Mouse (Mus musculus) CH12.LX (cell line): ENCODE results near the gene Pax5. TPM values are rescaled to one million over a fixed set of nuclear protein-coding genes. Genes with fewer than 3 reads are reported as not detected.

Experiments
- DNase-seq: peaks from one replicate; pipeline ENCODE4 v3.0.0-alpha.2; 2013; ENCODE audit errors: extremely low read depth
- H3K27ac ChIP-seq: 2 replicates; pipeline ENCODE4 v1.5.1; 2012; ENCODE audit warnings: low read depth, mild to moderate bottlenecking, control low read depth, moderate library complexity; ENCODE audit not compliant: insufficient read depth
- H3K27me3 ChIP-seq: replicated peaks from 2 replicates; pipeline ENCODE3; 2012; ENCODE audit warnings: inconsistent platforms
- H3K36me3 ChIP-seq, 2 experiments: replicated peaks in 1 of 2; 2 replicates each; pipeline versions ENCODE3 to v1.6.1; 2012; ENCODE audit warnings: inconsistent platforms in 1 of 2, low read length in 1 of 2, mild to moderate bottlenecking in 1 of 2, mixed read lengths in 1 of 2, moderate library complexity in 1 of 2; ENCODE audit not compliant: control insufficient read depth in 1 of 2, insufficient read depth in 1 of 2
- H3K4me1 ChIP-seq, 2 experiments: 2 replicates each; pipeline ENCODE4 v1.6.1; 2012; ENCODE audit warnings: inconsistent platforms in 1 of 2, moderate library complexity in 1 of 2; ENCODE audit not compliant: insufficient read depth in 2 of 2, control insufficient read depth in 1 of 2
- H3K4me2 ChIP-seq: 2 replicates; pipeline ENCODE4 v1.6.1; 2012; ENCODE audit warnings: low read depth, mild to moderate bottlenecking, control low read depth; ENCODE audit not compliant: poor library complexity, insufficient read depth, severe bottlenecking
- H3K4me3 ChIP-seq, 3 experiments: fragments of 150-350 bp in 1 of 3; sonication (generic) in 1 of 3; replicated peaks in 1 of 3; 2 replicates each; pipeline versions ENCODE3 to v1.5.1; 2011 to 2012; ENCODE audit warnings: low read depth in 2 of 3, low read length in 2 of 3, mild to moderate bottlenecking in 2 of 3, moderate library complexity in 2 of 3, control low read depth in 1 of 3, improper control_type of control experiment in 1 of 3, inconsistent platforms in 1 of 3, mixed read lengths in 1 of 3; ENCODE audit not compliant: poor library complexity in 1 of 3
- H3K79me2 ChIP-seq: replicated peaks from 2 replicates; pipeline ENCODE4 v1.6.1; 2012; ENCODE audit warnings: mild to moderate bottlenecking, moderate library complexity; ENCODE audit not compliant: control insufficient read depth, poor library complexity, insufficient read depth, severe bottlenecking; ENCODE audit errors: extremely low read depth
- H3K9ac ChIP-seq: 2 replicates; pipeline ENCODE4 v1.6.1; 2012; ENCODE audit warnings: low read depth, mild to moderate bottlenecking, control low read depth, moderate library complexity; ENCODE audit not compliant: insufficient read depth
- H3K9me3 ChIP-seq: replicated peaks from 2 replicates; pipeline ENCODE3; 2012; ENCODE audit warnings: low read length, inconsistent platforms, mixed read lengths
- BHLHE40 ChIP-seq: IDR thresholded peaks from 2 replicates; pipeline ENCODE4 v1.6.1; 2011; ENCODE audit warnings: mild to moderate bottlenecking, low read depth, low read length, improper control_type of control experiment
- CHD1 ChIP-seq: IDR thresholded peaks from 2 replicates; pipeline ENCODE4 v1.6.1; 2012; ENCODE audit warnings: low read depth, low read length, improper control_type of control experiment, inconsistent platforms
- CHD2 ChIP-seq: IDR thresholded peaks from 2 replicates; pipeline ENCODE4 v1.6.1; 2011; ENCODE audit warnings: low read length, improper control_type of control experiment
- CTCF ChIP-seq, 2 experiments: IDR thresholded peaks in 1 of 2; conservative IDR thresholded peaks in 1 of 2; 2 replicates each; pipeline ENCODE4 v1.5.1; 2011 to 2012; ENCODE audit warnings: low read depth in 2 of 2, low read length in 2 of 2, improper control_type of control experiment in 1 of 2, inconsistent platforms in 1 of 2, mild to moderate bottlenecking in 1 of 2, moderate library complexity in 1 of 2
- E2F4 ChIP-seq: IDR thresholded peaks from 2 replicates; pipeline ENCODE4 v1.6.1; 2011; ENCODE audit warnings: low read depth, low read length, improper control_type of control experiment; ENCODE audit not compliant: insufficient replicate concordance
- ELF1 ChIP-seq: IDR thresholded peaks from 2 replicates; pipeline ENCODE4 v1.6.1; 2014; ENCODE audit warnings: low read depth, mild to moderate bottlenecking, inconsistent platforms, low read length, improper control_type of control experiment
- EP300 ChIP-seq: IDR thresholded peaks from 2 replicates; pipeline ENCODE4 v1.6.1; 2011; ENCODE audit warnings: low read length, improper control_type of control experiment
- ETS1 ChIP-seq: conservative IDR thresholded peaks from 2 replicates; pipeline ENCODE4 v1.6.1; 2012; ENCODE audit warnings: low read depth, mild to moderate bottlenecking, inconsistent platforms, low read length, improper control_type of control experiment, moderate library complexity
- GABPA ChIP-seq: IDR thresholded peaks from 2 replicates; pipeline ENCODE4 v1.6.1; 2012; ENCODE audit warnings: low read depth, low read length, improper control_type of control experiment, inconsistent platforms; ENCODE audit not compliant: insufficient replicate concordance
- HCFC1 ChIP-seq: IDR thresholded peaks from 2 replicates; pipeline ENCODE4 v1.6.1; 2012; ENCODE audit warnings: low read depth, mild to moderate bottlenecking, inconsistent platforms, low read length, improper control_type of control experiment
- IRF4 ChIP-seq: IDR thresholded peaks from 2 replicates; pipeline ENCODE4 v1.6.1; 2014; ENCODE audit warnings: low read depth, mild to moderate bottlenecking, inconsistent platforms, low read length, improper control_type of control experiment
- JUN ChIP-seq: IDR thresholded peaks from 2 replicates; pipeline ENCODE4 v1.6.1; 2011; ENCODE audit warnings: low read depth, mild to moderate bottlenecking, low read length, improper control_type of control experiment, moderate library complexity; ENCODE audit not compliant: insufficient read depth
- JUND ChIP-seq: conservative IDR thresholded peaks from 2 replicates; pipeline ENCODE4 v1.6.1; 2011; ENCODE audit warnings: low read depth, low read length, improper control_type of control experiment
- KAT2A ChIP-seq: IDR thresholded peaks from 2 replicates; pipeline ENCODE4 v1.6.1; 2012; ENCODE audit warnings: low read length, improper control_type of control experiment, inconsistent platforms; ENCODE audit not compliant: insufficient replicate concordance
- MAFK ChIP-seq: IDR thresholded peaks from 2 replicates; pipeline ENCODE4 v1.6.1; 2011; ENCODE audit warnings: low read length, improper control_type of control experiment; ENCODE audit not compliant: insufficient replicate concordance
- MAX ChIP-seq: IDR thresholded peaks from 2 replicates; pipeline ENCODE4 v1.6.1; 2011; ENCODE audit warnings: low read length, improper control_type of control experiment
- MAZ ChIP-seq: IDR thresholded peaks from 2 replicates; pipeline ENCODE4 v1.6.1; 2012; ENCODE audit warnings: low read depth, mild to moderate bottlenecking, inconsistent platforms, low read length, improper control_type of control experiment, moderate library complexity
- MEF2A ChIP-seq: IDR thresholded peaks from 2 replicates; pipeline ENCODE4 v1.6.1; 2014; ENCODE audit warnings: low read depth, mild to moderate bottlenecking, inconsistent platforms, low read length, improper control_type of control experiment, borderline replicate concordance
- MXI1 ChIP-seq: IDR thresholded peaks from 2 replicates; pipeline ENCODE4 v1.6.1; 2011; ENCODE audit warnings: mild to moderate bottlenecking, low read depth, low read length, improper control_type of control experiment
- MYC ChIP-seq: IDR thresholded peaks from 2 replicates; pipeline ENCODE4 v1.6.1; 2011; ENCODE audit warnings: low read depth, mild to moderate bottlenecking, improper control_type of control experiment, low read length
- NELFE ChIP-seq: IDR thresholded peaks from 2 replicates; pipeline ENCODE4 v1.6.1; 2011; ENCODE audit warnings: low read depth, low read length, improper control_type of control experiment
- NRF1 ChIP-seq: IDR thresholded peaks from 2 replicates; pipeline ENCODE4 v1.6.1; 2014; ENCODE audit warnings: low read depth, mild to moderate bottlenecking, inconsistent platforms, low read length, improper control_type of control experiment, moderate library complexity
- PAX5 ChIP-seq: IDR thresholded peaks from 2 replicates; pipeline ENCODE4 v1.6.1; 2012; ENCODE audit warnings: low read length, inconsistent platforms, mixed read lengths
- POLR2A ChIP-seq: IDR thresholded peaks from 2 replicates; pipeline ENCODE4 v1.6.1; 2011; ENCODE audit warnings: low read depth, mild to moderate bottlenecking, improper control_type of control experiment, low read length
- POLR2AphosphoS2 ChIP-seq: IDR thresholded peaks from 2 replicates; pipeline ENCODE4 v1.6.1; 2011; ENCODE audit warnings: low read depth, low read length, improper control_type of control experiment
- RAD21 ChIP-seq: IDR thresholded peaks from 2 replicates; pipeline ENCODE4 v1.6.1; 2011; ENCODE audit warnings: low read depth, mild to moderate bottlenecking, low read length, improper control_type of control experiment, moderate library complexity
- RCOR1 ChIP-seq: conservative IDR thresholded peaks from 2 replicates; pipeline ENCODE4 v1.6.1; 2012; ENCODE audit warnings: low read depth, mild to moderate bottlenecking, inconsistent platforms, low read length, improper control_type of control experiment
- SIN3A ChIP-seq: IDR thresholded peaks from 2 replicates; pipeline ENCODE4 v1.6.1; 2012; ENCODE audit warnings: low read length, improper control_type of control experiment, inconsistent platforms
- SMC3 ChIP-seq: IDR thresholded peaks from 2 replicates; pipeline ENCODE4 v1.6.1; 2011; ENCODE audit warnings: low read depth, low read length, improper control_type of control experiment
- TBP ChIP-seq: conservative IDR thresholded peaks from 2 replicates; pipeline ENCODE4 v1.6.1; 2011; ENCODE audit warnings: low read depth, low read length, improper control_type of control experiment
- TCF12 ChIP-seq: IDR thresholded peaks from 2 replicates; pipeline ENCODE4 v1.6.1; 2014; ENCODE audit warnings: low read depth, mild to moderate bottlenecking, inconsistent platforms, low read length, improper control_type of control experiment
- UBTF ChIP-seq: IDR thresholded peaks from 2 replicates; pipeline ENCODE4 v1.6.1; 2012; ENCODE audit warnings: low read depth, mild to moderate bottlenecking, inconsistent platforms, low read length, improper control_type of control experiment, moderate library complexity
- USF1 ChIP-seq: IDR thresholded peaks from 2 replicates; pipeline ENCODE4 v1.6.1; 2014; ENCODE audit warnings: low read depth, mild to moderate bottlenecking, inconsistent platforms, low read length, improper control_type of control experiment
- USF2 ChIP-seq: conservative IDR thresholded peaks from 2 replicates; pipeline ENCODE4 v1.6.1; 2011; ENCODE audit warnings: low read depth, low read length, improper control_type of control experiment
- ZC3H11A ChIP-seq: IDR thresholded peaks from 2 replicates; pipeline ENCODE4 v1.6.1; 2012; ENCODE audit warnings: low read depth, mild to moderate bottlenecking, inconsistent platforms, low read length, improper control_type of control experiment
- ZKSCAN1 ChIP-seq: IDR thresholded peaks from 2 replicates; pipeline ENCODE4 v1.6.1; 2012; ENCODE audit warnings: low read depth, inconsistent platforms, low read length, improper control_type of control experiment, borderline replicate concordance
- ZMIZ1 ChIP-seq: IDR thresholded peaks from 2 replicates; pipeline ENCODE4 v1.6.1; 2012; ENCODE audit warnings: low read depth, mild to moderate bottlenecking, inconsistent platforms, low read length, improper control_type of control experiment
- ZNF384 ChIP-seq: IDR thresholded peaks from 2 replicates; pipeline ENCODE4 v1.6.1; 2012; ENCODE audit warnings: low read depth, low read length, improper control_type of control experiment, inconsistent platforms
- dilution Hi-C: fragments of 300-500 bp; cut with MboI; formaldehyde crosslinking; loops from 2 replicates; pipeline ENCODE4 v1.14.3; 2020; ENCODE audit warnings: low sequenced_read_pairs; ENCODE audit not compliant: extremely low pct_unique_long_range_greater_than_20kb, extremely low pct_ligation_motif_present
- in situ Hi-C: fragments of 300-500 bp; cut with MboI; formaldehyde crosslinking; loops from 3 replicates; pipeline ENCODE4 v1.14.3; 2019; ENCODE audit warnings: low sequenced_read_pairs, low pct_ligation_motif_present, low pct_unique_long_range_greater_than_20kb, mixed read lengths
- polyA plus RNA-seq: library from polyadenylated mRNA; unstranded; fragments of >175 nt; gene quantifications from 2 replicates; pipeline ENCODE4 v1.2.1, GENCODE M21; 2012; ENCODE audit warnings: low read depth; ENCODE audit not compliant: insufficient read length
- total RNA-seq, 2 experiments: library from RNA; depleted of rRNA; stranded (reverse); fragments of 300-350 nt in 1 of 2; fragments of >200 nt in 1 of 2; gene quantifications; 2 replicates each; pipeline ENCODE4 v1.2.3; 2012 to 2014

Gene Pax5
- total and polyA plus RNA-seq, 3 experiments: 13.5 to 57.4 (median 21.8) TPM

- TF ChIP-seq E2F4: no peak
These were observed 96.1 kb downstream of the Pax5 start (continued) for GRCm38 (mm10) chr4:44614066-44614667.

- Histone ChIP-seq H3K4me2 (peak overlapping the region; percentile 19; the same call in 1 of the 2 replicates), H3K27ac (peak overlapping the region; percentile 60), H3K4me3 (peak overlapping the region in 1 of 3 experiments; percentile 25), H3K9me3 (no peaks in the 10 kb centered on the region), H3K4me1 (peaks cover 48 to 98% of the 10 kb centered on the region in 2 experiments), H3K9ac (no peak overlapping the region), H3K27me3 (no peaks in the 10 kb centered on the region), H3K79me2 (no peaks in the 10 kb centered on the region), H3K36me3 (peaks cover 29 to 76% of the 10 kb centered on the region in 2 experiments)
- DNase-seq: peak; percentile 47
- in situ Hi-C loops (no loop called here), dilution Hi-C loops (no loop called here)
- TF ChIP-seq MYC (peak; percentile 61; the same call in 1 of the 2 replicates), KAT2A (no peak), RAD21 (no peak), BHLHE40 (0 out of 2 replicates have a peak, but pooled peaks have one; percentile 17), CTCF (conservative IDR thresholded peaks at IDR 0.05 in 1 of 2, IDR thresholded peaks at IDR 0.05 in 1 of 2; ENCODE audit: low read depth in 2 of 2, low read length in 2 of 2) (no peak), UBTF (no peak), ETS1 (no peak), SIN3A (0 out of 2 replicates have a peak, but pooled peaks have one; percentile 43), JUN (no peak), JUND (no peak), E2F4 (no peak), CHD2 (no peak), ZKSCAN1 (no peak), ZC3H11A (no peak), PAX5 (no peak), POLR2A (no peak), CHD1 (no peak), MEF2A (no peak), USF1 (no peak), RCOR1 (no peak), MXI1 (no peak), ELF1 (peak; percentile 22; the same call in 1 of the 2 replicates), USF2 (no peak), MAX (no peak), MAFK (no peak), POLR2AphosphoS2 (no peak), TCF12 (no peak), HCFC1 (no peak), ZMIZ1 (no peak), MAZ (no peak), EP300 (peak; percentile 78), SMC3 (no peak), NELFE (no peak), GABPA (no peak), IRF4 (peak; percentile 70; the same call in 1 of the 2 replicates), NRF1 (no peak), ZNF384 (no peak), TBP (no peak)
These were observed 97.9 kb downstream of the Pax5 start for GRCm38 (mm10) chr4:44612392-44612791.
